Mouse (Mus musculus): ENCODE measurements around the gene Acss3.

DNA sequence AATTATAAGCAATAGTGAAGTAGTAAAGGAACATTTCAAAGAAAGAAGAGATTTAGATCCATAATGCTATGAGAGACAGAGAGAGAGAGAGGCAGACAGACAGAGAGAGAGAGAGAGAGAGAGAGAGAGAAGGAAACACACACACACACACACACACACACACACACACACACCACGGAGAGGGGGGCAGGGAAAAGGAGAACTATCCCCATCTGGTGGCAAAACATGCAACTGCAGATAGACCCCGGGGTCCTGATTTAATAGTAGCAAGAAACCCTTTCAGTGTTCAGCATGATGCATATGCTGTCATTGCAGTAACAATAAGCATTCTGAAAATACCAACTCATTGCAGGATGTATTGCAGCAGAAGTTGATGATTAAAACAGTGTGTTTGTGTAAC lies 210.4 kb downstream of the Acss3 start:
- 0 out of 2 replicates have a peak, but pooled peaks have one; percentile 9 for TF ChIP-seq CTCF (IDR thresholded peaks at IDR 0.05; ENCODE audit: low read depth)
- no peak for TF ChIP-seq EP300 (IDR thresholded peaks at IDR 0.05; ENCODE audit: low read depth)
